Mouse (Mus musculus): ENCODE measurements at regions not wholly inside any gene's neighbourhood (a gene's known extent, or its start where the extent isn't known, plus 50 kb on each side); places are given as distances from the start of the nearest gene placed in this dataset.

DNA sequence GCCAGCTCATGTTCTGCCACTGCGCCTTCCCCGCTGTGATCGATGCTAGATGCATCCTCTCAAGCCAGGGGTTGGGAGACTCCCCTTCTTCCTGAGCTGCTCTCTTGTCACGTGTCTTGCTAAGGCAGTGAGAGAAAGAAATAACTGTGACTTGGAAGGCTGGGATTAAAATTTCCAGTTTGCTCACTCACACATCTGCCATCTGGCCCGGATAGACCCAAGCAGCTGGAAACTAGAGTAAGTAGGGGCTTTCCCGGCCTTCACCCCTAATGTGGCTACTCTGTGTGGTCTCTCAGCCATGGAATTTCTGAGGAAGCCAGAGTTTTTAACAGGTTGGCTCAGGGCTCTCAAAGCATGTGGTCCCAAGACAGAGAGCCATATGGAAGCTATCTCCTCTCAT, 206.6 kb upstream of the Bcor start:
- DNase-seq (ENCODE audit: low read depth, low spot score) = no peak

DNA sequence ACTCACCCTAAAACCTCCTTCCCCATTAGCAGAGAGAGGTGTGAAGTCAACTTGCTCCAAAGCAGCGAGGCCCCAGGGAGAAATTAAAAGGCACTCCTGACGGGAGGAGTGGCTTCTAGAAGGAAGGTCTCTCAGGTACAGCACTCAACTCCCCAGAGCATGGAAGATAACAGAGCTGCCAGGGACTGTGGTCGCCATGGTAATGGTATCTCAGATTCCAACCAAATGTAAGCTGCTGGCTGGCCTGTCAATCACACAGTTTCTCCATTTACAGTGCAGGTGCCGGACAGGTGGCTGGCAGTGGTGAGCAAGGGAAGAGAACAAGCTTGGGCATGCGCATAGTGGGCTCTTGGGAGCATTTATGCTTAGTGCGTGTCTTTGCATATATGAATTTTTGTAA, 213.5 kb upstream of the Bcor start:
- no peak for DNase-seq (ENCODE audit: low read depth, low spot score)

DNA sequence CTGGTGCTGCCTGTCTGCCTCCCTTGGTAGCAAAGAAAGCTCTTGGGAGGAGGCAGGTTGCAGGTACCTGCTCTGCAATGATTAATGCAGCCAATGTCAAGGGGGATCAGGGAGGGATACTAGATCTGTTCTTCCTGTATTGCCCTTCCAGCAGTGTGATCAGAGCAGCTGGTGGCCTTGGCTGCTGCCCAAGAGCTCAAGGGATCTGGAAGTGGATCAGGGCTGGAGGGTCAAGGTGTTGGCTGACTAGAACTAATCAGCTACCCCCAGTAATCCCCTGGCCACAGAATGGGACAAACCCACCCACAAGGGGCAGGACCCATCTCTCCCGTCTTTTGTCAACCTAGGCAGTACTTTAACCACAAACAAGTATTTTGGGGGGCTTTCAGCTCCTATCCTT, 211.8 kb upstream of the Atp6ap2 start:
- no peak for DNase-seq (ENCODE audit: low read depth, low spot score)

DNA sequence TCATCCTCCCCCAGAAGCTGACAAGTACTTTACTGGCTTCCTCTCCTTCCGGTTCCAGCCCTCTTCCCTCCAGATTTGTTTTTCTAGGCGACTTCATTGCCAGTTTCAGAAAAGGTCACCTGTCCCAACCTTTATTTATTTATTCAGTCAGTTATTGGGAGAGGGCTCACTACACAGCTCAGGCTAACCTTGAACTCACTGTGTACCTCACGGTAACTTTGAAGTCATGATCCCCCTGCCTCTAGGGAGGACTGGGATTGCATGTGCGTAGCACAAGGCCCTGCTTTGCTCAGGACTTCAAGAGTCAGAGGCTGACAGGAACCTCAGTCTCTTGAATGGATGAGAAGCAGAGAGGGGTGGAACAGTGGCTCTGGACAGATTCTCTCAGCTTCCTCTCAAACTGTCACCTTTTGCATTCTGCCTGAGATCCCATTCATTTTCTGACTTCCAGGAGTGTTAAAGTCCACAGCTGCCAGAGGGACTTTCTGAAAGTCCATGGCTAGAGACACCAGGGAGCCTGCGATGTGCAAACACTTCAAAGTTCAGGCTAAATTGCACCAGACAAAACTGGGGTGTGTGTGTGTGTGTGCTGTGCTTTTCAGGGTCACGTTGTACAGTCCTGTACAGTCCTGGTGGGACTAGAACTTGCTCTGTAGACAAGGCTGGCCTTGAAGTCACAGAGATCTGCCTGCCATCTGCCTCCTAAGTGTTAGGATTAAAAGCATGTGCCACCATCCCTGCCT, 211.2 kb upstream of the Atp6ap2 start:
- DNase-seq (ENCODE audit: low read depth, low spot score) = no peak

DNA sequence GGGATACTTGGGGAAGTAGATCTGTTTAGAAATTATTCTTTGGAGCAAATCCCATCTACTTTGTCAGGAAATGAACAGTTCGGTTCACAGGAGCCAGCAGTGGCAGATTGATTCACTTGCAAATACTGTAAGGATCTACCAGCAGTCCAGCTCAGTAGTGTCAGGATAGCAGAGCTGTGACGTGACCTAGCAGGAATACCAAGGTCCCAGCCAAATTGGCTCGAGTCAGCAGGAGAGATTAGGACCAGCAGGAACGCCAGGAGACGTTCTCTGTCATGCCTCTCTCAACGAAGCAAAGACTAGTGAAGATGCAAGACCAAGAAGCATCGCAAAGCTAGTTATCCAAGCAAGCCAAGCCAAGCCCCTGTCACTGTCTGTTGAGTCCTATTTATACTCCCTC, 210.2 kb upstream of the Atp6ap2 start:
- no peak for DNase-seq (ENCODE audit: low read depth, low spot score)

DNA sequence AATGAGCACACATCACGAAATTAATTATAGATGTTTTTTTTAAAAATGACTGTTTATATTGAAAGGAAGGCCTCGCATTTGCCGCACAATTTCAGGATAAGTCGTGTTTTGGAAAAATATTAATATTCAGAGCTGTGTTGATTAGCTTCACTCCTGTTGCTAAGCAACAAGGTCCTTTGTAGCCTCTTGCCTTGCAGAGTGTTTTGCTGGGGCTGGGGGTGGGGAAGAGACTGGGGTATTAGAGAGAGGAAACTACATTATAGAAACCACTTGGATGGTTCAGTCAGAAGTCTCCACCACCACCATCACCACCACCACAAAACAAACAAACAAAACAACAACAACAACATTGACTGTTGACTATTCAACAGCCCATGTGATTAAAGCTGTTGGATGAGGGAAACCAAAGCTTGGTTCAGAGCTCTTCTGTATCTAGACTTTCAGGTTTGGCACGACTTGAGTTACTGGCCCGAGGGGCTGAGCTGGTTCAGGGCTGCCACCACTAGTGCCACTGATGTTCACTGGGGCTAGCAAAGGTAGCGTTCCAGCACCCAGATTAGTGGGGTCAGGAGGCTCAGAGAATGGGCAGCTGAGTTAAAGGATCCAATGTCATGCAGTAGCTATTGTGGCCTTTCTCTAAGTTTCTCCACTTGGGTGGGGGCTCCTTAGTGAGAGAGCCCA, 195.3 kb upstream of the Atp6ap2 start:
- no peak for DNase-seq (ENCODE audit: low read depth, low spot score)

DNA sequence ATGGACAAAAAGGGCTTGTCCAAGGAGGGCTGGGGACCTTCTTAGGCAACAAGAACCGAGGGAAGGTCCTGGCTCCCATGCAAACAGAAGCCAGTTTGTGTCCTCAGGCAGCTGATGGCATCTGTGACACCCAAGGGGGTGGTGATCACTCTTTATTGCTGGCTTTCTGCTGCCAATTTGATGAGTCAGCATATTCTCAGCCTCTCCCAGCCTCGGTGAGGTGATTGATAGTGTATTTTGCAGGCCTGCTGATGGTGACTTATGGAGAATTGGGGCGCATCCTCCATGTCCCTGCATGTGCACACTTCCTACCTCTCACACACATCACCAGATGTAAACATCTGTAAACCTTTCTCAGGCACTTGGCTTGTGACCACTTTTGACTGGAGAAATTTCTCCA, 178.3 kb upstream of the Atp6ap2 start:
- no peak for DNase-seq (ENCODE audit: low read depth, low spot score)

DNA sequence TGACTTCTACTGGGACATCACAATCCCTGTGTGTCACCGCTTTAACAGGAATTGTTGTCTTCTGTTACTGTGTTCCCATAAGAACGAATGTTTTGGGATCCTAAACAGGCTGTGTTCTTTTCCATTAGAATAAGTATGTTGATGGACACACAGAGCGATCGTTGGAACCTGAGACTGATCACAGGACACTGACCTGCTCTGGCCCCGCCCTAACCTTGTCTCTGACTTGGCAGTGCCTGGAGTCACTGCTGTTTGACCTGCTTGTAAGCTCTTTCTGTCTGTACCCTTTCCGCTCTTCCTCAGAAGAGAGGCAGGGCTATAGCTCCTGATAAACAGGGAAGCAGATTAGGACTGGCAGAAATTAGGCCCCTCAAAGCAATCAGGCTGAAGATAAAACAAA, 162.0 kb upstream of the Atp6ap2 start:
- no peak for DNase-seq (ENCODE audit: low read depth, low spot score)

DNA sequence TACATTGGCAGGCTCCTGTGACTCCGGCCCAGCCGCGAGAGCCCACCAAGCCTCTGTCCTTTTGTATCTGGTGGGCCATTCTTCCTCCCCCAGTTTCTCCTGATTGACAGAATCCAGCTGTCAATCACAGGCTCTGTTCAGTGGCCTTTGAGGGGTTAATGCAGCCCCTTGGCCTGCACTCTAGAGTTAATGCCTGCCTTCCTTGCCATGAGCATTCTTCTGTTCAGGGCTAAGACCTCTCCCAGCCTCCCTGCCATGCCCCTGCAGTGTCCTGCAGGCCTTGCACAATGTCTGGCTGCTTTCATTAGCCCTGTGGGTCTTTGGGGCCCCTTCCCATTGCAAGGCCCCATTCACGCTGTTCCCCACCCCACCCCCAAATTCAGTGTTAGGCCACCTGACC, 160.9 kb upstream of the Atp6ap2 start:
- DNase-seq (ENCODE audit: low read depth, low spot score) = no peak

DNA sequence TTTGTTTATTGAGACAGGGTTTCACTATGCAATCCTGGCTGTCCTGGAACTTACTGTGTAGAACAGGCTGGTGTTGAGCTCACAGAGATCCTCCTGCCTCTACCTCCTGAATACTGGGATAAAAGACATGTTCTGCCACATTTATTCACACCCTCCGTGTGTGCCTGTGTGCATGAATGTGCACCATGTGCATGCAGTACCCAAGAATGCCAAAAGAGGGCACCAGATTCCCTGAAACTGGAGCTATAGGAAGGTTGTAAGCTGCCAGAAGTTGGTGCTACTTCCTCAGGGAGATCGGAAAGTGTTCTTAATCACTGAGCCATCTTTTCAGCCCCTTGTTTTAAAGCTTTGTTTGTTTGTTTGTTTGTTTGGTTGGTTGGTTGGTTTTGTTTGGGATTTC, 155.3 kb upstream of the Atp6ap2 start:
- DNase-seq (ENCODE audit: low read depth, low spot score) = no peak

DNA sequence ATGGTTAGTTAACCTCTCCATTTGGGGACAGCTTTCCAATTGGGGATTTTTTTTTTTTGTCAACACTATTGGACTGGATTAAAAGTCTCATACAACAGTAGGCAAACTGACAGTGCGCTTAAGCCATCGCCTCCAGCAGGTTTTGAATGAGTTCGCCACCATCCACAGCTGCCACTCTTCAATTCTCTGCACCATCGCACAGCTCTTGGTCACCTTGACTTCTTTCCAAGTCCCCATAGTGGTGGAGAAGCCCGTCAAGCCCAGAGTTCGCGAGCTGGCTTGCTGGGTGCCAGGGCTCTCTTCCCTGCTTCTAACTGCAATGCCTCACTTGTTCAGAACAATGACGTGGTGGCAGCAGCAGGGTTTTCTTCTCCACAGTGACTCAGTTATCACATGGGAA, 151.9 kb upstream of the Atp6ap2 start:
- no peak for DNase-seq (ENCODE audit: low read depth, low spot score)

DNA sequence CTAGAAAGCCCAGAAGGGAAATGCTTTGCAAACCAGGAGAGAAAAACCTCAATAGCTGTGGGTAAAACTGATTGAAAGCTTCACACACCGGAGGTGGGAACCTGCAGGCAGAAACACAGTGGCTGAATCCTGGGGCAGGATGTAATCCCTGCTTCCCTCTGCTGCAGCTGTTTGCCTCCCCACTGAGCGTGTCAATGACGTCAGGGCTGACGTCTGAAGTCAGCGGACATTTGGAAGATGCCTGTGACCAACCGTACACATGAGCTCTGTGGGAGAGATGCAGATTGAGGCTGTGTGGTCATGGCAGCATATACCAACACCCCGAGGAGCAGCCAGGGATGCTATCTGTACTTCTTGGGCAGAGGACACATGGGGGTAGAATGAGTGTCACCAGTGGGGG, 151.5 kb upstream of the Atp6ap2 start:
- no peak for DNase-seq (ENCODE audit: low read depth, low spot score)

DNA sequence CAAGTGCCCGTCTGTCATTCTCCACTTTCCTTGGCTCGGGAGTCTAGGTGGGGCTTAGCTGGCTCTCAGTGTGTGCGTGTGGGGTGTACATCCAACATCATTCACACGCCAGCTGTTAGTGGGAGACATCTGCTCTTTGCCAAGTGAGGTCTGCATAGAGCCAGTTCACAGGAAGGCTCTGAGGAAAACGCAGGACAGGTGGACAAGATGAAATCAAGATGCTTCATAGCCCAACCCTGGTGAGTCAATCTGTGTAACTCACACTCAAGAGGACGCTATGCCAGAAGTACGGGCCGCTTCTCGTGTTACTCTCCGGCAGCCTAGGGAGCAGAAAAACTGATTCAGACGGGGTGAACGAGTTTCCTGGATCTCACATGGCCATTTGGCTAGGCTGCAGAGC, 148.2 kb upstream of the Atp6ap2 start:
- DNase-seq (ENCODE audit: low read depth, low spot score) = no peak

DNA sequence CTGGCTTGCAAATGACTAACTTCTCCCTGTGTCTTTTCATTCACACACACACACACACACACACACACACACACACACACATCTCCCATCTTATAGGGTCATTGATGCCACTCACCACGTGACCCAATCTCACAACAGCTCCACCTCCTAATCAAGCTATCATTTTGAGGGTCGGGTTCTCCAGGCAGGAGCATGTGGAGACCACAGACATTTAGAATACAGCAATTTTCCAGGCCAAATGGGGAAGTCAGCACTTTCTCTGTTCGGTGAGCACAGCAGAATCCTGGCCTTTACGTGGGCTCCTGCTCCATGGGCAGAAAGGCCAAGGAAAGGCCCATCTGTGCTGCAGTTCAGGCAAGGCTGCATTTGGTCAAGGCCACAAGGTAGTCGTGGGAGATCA, 143.8 kb upstream of the Atp6ap2 start:
- DNase-seq (ENCODE audit: low read depth, low spot score) = no peak

DNA sequence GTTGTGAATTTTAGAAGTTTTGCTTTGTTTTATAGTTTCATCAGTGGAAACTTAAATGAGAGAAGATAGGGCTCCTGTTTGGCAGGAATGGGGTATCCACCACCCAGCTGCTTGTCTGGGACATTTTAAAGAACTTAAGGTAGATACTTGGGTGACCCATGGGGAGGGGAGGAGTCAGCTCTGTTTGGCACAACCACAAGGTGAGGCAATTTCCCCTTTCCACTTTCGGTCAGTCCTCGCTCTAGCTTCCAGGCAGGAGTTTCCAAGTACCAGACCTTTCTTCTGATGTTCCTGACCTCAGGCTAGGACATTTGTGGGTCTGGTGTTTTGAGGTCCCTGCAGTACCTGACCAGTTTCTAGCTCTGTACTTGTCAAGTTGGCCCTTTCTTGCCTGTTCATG, 142.5 kb upstream of the Atp6ap2 start:
- DNase-seq (ENCODE audit: low read depth, low spot score) = no peak

DNA sequence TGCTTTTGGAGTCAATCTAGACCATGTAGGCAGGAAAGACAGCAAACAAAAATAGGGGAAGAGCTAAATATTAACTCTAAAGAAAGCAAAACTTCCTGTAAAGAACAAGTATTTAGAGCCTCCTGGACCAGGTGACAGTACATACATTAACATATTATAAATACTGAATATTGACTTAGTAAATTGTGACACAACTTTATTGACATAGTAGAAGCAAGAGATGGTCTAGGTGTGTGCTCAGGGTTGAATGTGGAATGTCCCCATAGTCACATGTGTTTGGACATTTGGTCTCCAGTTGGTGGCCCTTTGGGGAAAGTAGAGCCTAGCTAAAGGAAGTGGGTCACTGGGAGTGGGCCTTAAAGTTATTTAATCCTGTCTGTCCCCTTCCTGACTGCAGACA, 139.6 kb upstream of the Atp6ap2 start:
- no peak for DNase-seq (ENCODE audit: low read depth, low spot score)

DNA sequence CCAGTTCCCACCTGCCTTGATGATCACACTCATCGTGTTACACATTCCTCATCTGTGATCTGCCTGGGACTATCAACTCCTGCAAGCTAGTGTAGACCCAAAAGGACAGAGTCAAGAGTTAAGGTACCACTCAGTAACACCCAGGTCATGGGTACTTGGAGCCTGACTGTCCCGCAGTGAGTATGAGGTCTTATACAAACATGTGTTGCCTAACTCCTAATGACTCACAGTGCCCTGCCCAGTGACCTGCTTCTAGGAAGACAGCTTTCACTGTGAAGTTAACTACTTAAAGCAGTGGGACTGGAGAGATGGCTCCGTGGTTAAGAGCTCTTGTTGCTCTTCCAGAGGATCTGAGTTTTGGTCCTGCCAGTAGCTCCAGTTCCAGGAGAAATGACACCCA, 137.9 kb upstream of the Atp6ap2 start:
- DNase-seq (ENCODE audit: low read depth, low spot score) = no peak

DNA sequence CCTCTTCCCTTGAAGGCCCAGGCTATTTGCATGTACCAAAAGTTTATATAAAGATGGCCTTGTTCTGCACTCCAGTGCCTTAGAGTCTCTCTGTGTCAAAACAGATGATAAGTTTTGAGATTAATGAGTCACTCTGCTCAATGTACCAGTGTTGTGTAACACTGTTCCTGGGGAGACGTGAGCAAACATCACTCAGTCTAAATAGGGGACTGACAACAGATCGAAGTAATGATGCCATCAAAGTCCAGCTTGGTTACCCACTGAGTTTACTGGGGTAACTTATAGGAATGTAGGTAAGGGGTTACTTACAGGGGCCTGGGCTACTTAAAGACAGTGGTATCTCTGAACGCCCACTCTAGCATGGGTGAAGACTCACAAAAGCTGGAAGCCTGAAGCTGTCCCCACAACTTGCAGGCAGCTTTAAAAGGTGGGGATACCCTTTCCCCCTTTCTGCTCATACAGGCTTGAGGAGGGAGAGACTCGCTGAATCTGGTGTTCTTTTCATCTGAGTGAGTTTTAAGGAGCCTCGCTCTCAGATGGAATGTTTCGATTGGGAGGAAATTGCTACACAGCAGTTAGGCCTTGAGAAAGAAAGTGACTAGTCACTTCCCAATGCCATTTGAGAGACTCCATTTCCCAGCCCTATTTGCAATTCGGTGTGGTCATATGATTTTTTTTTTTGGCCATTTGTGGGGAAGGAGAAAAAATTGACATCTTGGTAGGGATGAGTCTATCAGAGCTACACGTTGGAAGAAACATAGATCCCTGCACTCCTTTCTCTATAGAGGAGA, 134.4 kb upstream of the Atp6ap2 start:
- no peak for DNase-seq (ENCODE audit: low read depth, low spot score)

DNA sequence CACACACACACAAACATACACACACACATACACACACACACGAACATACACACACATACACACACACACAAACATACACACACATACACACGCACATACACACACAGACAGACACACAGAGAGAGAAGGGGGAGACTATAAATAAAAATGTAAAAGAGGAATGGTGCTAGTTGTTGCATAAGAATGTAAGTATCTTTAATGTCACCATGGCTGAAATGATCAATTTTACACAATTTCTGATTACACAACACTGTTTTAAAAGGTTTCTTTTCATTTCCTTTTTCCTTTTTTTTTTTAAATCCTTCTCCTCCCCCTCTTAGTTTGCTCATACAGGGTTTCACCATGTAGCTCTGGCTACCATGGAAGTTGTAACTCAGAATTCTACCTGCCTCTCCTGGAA, 125.9 kb upstream of the Atp6ap2 start:
- DNase-seq (ENCODE audit: low read depth, low spot score) = no peak

DNA sequence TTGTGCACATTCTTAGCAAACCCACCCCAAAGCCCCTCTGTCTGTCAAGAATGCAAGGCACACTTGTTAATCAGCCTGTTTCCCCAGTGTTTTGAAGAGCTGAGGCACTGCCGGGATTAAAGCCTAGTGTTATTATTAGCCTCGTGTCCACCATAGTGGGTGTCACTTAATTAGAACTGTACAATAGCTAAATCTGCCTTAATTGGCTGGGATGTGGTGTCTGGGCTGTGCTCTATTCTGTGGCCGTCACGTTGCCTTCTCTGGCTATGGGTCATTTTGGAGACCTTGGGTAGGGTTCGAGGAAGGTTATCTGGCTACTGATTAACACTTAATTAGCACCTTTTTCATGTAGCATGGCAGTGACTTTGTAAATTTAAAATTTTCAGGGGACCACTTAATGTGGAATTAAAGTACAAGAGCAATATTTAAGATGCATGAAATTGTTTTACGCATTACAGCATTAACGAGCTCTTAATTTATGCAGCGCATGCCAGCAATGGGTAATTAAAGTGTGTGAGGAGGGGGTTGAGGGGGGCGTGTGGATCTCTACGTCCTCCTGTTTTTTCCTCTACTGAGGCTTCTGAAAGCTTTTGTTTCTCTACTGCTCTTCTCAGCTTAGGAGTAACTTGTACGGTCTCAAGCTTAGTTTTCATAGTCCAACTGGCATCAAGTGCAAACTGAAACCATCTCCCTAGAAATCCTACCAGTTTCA, 124.5 kb upstream of the Atp6ap2 start:
- no peak for DNase-seq (ENCODE audit: low read depth, low spot score)

DNA sequence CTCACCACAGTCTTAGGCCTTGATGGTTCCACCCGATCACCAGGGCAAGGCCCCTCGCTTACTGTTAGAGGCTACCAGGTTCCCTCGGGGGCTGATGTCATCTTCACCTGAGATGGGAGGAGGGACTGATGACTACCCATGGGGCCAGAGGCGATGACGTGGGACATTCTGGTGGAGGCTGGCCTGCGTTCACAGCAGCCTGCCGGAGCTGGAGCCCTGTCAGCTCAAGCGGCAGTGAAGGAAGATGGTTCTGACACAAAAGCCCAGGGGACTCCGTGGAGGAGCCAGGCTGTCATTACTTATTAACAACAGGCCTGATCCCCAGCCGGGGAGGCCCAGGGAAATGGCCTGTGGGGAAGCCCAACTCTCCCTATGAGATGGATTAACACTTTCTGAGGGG, 121.3 kb upstream of the Atp6ap2 start:
- no peak for DNase-seq (ENCODE audit: low read depth, low spot score)

DNA sequence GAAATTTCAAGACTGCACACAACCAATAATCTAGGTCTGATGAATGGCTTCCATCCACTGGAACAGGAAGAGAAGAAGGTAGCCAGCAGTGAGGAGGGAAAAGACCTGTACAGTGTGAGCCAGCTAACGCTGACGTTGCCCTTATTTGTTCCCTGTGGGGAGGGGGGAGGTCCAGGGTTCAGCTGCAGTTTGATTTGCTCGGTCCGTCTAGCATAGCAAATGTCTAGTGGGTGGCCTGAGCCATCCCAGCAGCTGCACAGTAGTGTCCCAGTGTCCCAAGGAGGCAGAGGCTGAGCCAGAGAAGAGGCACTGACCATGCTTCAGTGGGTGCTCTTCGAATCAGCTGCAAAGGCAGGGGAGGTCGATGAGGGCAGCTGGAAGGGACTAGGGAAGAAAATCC, 120.7 kb upstream of the Atp6ap2 start:
- DNase-seq (ENCODE audit: low read depth, low spot score) = no peak
